Mouse (Mus musculus): Measurements from ENCODE around the gene Fcgr2b. TPM values are rescaled to one million over a fixed set of nuclear protein-coding genes. Genes with fewer than 3 reads are reported as not detected.

The Fcgr2b gene
- polyA plus RNA-seq (2014; fragmentation: Illumina TruSeq; extraction: RNeasy Lipid Tissue Mini Kit (QIAGEN cat#74804)), result 64.5 TPM

DNA sequence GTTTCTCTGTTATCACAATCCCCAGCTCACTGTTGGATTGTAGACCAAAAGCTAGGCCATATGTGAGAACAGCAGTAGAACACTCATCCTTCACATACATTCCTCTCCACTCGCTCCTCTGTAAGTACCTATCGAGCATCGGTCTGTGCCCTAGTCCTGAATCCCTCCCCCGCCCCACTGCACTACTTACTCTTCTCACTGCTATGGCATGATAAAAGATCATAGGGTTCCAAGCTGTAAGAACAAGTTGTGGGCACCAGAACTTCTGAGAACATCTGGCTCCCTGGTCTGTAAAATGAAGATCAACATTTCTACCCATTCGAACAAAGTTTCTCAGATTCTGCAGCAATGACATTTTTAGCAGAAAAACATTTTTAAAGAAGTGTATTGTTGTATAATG, at the start of gene Fcgr2b:
Gene Fcgr2b (minus strand): TSS at position 101 of the 400 bp plus-strand sequence.

DNA sequence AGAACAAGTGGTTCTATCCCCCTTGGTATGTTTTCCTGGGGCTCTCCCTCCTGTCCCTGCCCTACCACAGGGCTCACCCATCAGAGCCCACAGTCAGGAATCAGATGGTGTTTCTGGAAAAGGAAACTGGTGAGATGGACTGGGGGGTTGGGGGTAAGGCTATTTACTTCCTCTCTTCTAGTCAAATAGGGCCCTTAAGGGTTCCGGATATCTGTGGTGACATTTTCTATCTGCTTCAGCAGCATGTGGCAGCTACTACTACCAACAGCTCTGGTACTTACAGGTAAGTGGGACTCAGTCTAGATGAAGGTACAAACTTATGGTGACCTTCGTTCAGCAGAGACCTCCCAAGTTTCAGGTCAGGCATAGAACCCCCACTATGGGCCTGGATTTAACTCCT, 42.4 kb upstream of the Fcgr2b start, which contains the start of gene Fcgr4:
Gene Fcgr4 (plus strand): TSS at position 184 of the 400 bp plus-strand sequence.

DNA sequence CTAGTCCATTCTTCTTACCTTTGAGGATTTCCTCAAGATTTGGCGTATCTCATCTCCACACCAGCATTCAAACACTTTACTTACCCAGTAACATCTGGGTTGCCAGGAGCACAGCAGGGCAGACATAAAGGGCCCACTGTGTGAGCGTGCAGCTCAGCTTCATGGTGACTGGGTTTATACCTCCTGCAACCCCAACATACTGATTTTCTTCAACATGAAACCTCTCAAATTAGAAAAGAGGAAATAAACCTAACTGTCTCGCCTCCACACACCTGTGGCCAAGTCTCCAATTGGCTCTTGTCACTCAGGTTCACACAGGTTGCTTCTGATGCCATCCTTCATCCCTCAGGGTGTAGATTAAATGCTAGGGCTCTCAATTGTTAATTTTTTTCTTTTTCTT, 49.0 kb downstream of the Fcgr2b start, which contains the start of gene Fcrla:
Gene Fcrla (minus strand): TSS at position 206 of the 400 bp plus-strand sequence.

DNA sequence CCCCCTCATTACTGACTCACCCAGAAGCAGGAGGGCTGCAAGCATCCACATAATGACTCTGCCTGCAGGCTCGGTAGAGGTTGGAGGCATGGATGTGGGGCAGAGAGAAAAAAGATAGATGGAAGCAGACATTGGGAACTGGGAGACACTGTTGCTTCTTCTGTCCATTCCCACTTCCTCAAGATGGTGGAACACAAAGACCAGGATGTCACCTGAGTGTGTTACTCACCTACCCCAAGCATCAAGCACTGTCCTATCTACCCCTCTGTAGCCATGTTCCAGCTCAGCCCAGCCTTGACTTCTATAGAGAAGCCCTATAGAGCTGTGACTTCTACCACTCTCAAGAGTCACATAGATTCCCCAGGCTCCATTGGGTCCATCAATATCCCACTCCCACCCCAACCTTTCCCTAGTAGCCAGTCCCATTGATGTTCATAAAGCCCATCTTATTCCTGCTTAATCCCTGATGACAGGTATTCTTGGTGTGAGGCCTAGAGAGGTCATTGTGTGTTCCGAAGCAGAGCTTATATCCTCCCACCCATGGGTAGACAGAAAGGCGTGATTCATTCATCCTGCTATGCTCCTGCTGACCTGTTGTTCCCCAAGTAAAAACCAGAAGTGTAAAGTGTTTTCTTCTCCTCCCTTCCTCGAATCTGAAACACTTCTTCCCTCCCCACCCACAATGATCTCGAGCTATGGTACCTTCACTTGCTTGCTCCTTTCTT, 63.3 kb downstream of the Fcgr2b start, which contains the start of gene Fcrlb:
Gene Fcrlb (minus strand): TSS at position 51 of the 725 bp plus-strand sequence.

Other genes starting within 250 kb of the Fcgr2b start
- 50.6 TPM for gene Atf6, start 108.8 kb downstream of the Fcgr2b start, polyA plus RNA-seq (2014; fragmentation: Illumina TruSeq; extraction: RNeasy Lipid Tissue Mini Kit (QIAGEN cat#74804))
- not detected for gene Gm26620, start 91.5 kb downstream of the Fcgr2b start, polyA plus RNA-seq (2014; fragmentation: Illumina TruSeq; extraction: RNeasy Lipid Tissue Mini Kit (QIAGEN cat#74804))
- 37.4 TPM for gene Dusp12, start 91.0 kb downstream of the Fcgr2b start, polyA plus RNA-seq (2014; fragmentation: Illumina TruSeq; extraction: RNeasy Lipid Tissue Mini Kit (QIAGEN cat#74804))
- gene Fcrlb, start 63.6 kb downstream of the Fcgr2b start, polyA plus RNA-seq (2014; fragmentation: Illumina TruSeq; extraction: RNeasy Lipid Tissue Mini Kit (QIAGEN cat#74804)), result not detected
- gene Fcrla, start 49.0 kb downstream of the Fcgr2b start, polyA plus RNA-seq (2014; fragmentation: Illumina TruSeq; extraction: RNeasy Lipid Tissue Mini Kit (QIAGEN cat#74804)), result not detected
- 8.4 TPM for gene Fcgr4, start 42.4 kb upstream of the Fcgr2b start, polyA plus RNA-seq (2014; fragmentation: Illumina TruSeq; extraction: RNeasy Lipid Tissue Mini Kit (QIAGEN cat#74804))
- gene Fcgr3, start 88.4 kb upstream of the Fcgr2b start, polyA plus RNA-seq (2014; fragmentation: Illumina TruSeq; extraction: RNeasy Lipid Tissue Mini Kit (QIAGEN cat#74804)), result 17.0 TPM
- 5.6 TPM for gene Cfap126, start 137.4 kb upstream of the Fcgr2b start, polyA plus RNA-seq (2014; fragmentation: Illumina TruSeq; extraction: RNeasy Lipid Tissue Mini Kit (QIAGEN cat#74804))
- gene Sdhc, start 174.1 kb upstream of the Fcgr2b start, polyA plus RNA-seq (2014; fragmentation: Illumina TruSeq; extraction: RNeasy Lipid Tissue Mini Kit (QIAGEN cat#74804)), result 34.2 TPM
- gene Mpz, start 174.2 kb upstream of the Fcgr2b start, polyA plus RNA-seq (2014; fragmentation: Illumina TruSeq; extraction: RNeasy Lipid Tissue Mini Kit (QIAGEN cat#74804)), result not detected
- 49.2 TPM for gene Pcp4l1, start 219.7 kb upstream of the Fcgr2b start, polyA plus RNA-seq (2014; fragmentation: Illumina TruSeq; extraction: RNeasy Lipid Tissue Mini Kit (QIAGEN cat#74804))
- gene Nr1i3, start 237.4 kb upstream of the Fcgr2b start, polyA plus RNA-seq (2014; fragmentation: Illumina TruSeq; extraction: RNeasy Lipid Tissue Mini Kit (QIAGEN cat#74804)), result not detected
- gene Tomm40l, start 246.0 kb upstream of the Fcgr2b start, polyA plus RNA-seq (2014; fragmentation: Illumina TruSeq; extraction: RNeasy Lipid Tissue Mini Kit (QIAGEN cat#74804)), result 4.0 TPM
- gene Apoa2, start 248.5 kb upstream of the Fcgr2b start, polyA plus RNA-seq (2014; fragmentation: Illumina TruSeq; extraction: RNeasy Lipid Tissue Mini Kit (QIAGEN cat#74804)), result not detected

Data from ovary, adult 10 weeks (tissue).